Mouse (Mus musculus) adrenal gland, postnatal 4 days (tissue): ENCODE results near the gene Tns4. TPM values are rescaled to one million over a fixed set of nuclear protein-coding genes. Genes with fewer than 3 reads are reported as not detected.

ENCODE experiments used
- DNase-seq, 2 experiments: peaks; one replicate each; pipeline ENCODE4 v3.0.0; 2021 to 2022; ENCODE audit warnings: low spot score in 2 of 2, mixed read lengths in 2 of 2
- total RNA-seq, 2 experiments: library from RNA; stranded (reverse); gene quantifications; 2 replicates each; pipeline ENCODE4 v1.2.3; 2021

Gene Tns4
- total RNA-seq, 2 experiments from 2014 or later = 0.31 to 0.51 TPM

GRCm38 (mm10) chr11:99023094-99023493, 66.0 kb downstream of the Tns4 start:
- DNase-seq = no peak

GRCm38 (mm10) chr11:99022384-99022933, 66.6 kb downstream of the Tns4 start:
- DNase-seq = no peak

- DNase-seq = no peak
These were observed 69.3 kb downstream of the Tns4 start for GRCm38 (mm10) chr11:99019844-99020243.

Other genes starting within 250 kb of the Tns4 start
- 10 to 100 TPM; 18.4 to 19.7 TPM for gene Wipf2, start 225.7 kb downstream of the Tns4 start, total RNA-seq
- 1 to 10 TPM; 7.5 to 9.1 TPM for gene Cdc6, start 181.5 kb downstream of the Tns4 start, total RNA-seq
- gene Rara, start 161.5 kb downstream of the Tns4 start, total RNA-seq = 10 to 100 TPM; 46.4 to 50.6 TPM
- gene Gjd3, start 106.3 kb downstream of the Tns4 start, total RNA-seq = 1 to 10 TPM in 1 of 2 experiments, under 1 TPM in 1; 0.50 to 1.0 TPM
- 100 to 1,000 TPM in 1 of 2 experiments, 10 to 100 TPM in 1; 97.3 to 114 TPM for gene Top2a, start 65.1 kb downstream of the Tns4 start, total RNA-seq
- gene Igfbp4, start 48.1 kb downstream of the Tns4 start, total RNA-seq = 100 to 1,000 TPM; 223 to 254 TPM
- gene Ccr7, start 65.8 kb upstream of the Tns4 start, total RNA-seq = under 1 TPM; 0.34 to 0.51 TPM
- gene Smarce1, start 141.7 kb upstream of the Tns4 start, total RNA-seq = 100 to 1,000 TPM in 1 of 2 experiments, 10 to 100 TPM in 1; 99.6 to 106 TPM
- 1 to 10 TPM; 1.2 to 1.9 TPM for gene Krt222, start 154.8 kb upstream of the Tns4 start, total RNA-seq
- gene Krt24, start 196.0 kb upstream of the Tns4 start, total RNA-seq = not detected
- not detected for gene Krt25, start 233.6 kb upstream of the Tns4 start, total RNA-seq
- not detected for gene Krt26, start 248.7 kb upstream of the Tns4 start, total RNA-seq